Mouse (Mus musculus) lung, postnatal 14 days (tissue): ENCODE data around the gene Psmc5.

ENCODE experiments used
- DNase-seq: peaks from one replicate; pipeline ENCODE4 v3.0.0; 2021

Gene Psmc5

GRCm38 (mm10) chr11:106271131-106271793 is 15.3 kb downstream of the Psmc5 start:
- no peak for DNase-seq

- peak; percentile 46 for DNase-seq
Measured at GRCm38 (mm10) chr11:106271794-106272643, 16.1 kb downstream of the Psmc5 start.

DNA sequence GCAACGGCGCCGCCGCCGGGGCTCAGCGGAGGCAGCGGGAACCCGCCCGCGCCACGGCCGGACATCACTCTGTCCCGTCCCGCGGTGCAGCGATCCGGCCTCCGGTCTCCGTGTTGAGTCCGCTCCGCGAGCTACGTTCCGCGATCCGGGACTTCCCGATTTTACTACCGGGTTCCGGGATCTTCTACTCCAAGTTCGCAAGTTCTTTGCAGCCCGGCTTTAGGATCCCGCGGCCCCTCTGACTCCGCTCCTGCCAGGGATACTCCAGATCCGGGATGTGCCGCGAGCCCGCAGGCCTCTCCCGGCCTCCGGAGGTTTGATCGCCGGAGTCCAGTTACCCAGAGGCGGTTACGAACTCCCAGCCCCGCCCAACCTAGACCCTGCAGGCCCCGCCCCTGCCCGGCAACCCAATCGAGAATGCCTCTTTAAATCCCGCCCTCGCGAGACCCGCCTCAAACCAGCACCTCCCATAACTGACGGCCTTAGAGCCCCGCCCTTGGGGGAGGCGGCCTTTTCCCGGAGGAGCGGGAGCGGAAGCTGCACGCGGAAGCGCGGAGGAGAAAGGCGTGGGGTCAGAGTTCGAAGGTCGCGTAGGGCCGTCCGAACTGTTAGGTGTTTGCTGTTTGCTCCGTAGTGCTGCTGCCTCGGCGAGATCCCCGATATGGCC is 16.8 kb downstream of the Psmc5 start, which contains the start of gene Smarcd2:
Gene Smarcd2 (minus strand): TSS at position 329 of the 667 bp plus-strand sequence.
- DNase-seq, result peak; percentile 99

DNA sequence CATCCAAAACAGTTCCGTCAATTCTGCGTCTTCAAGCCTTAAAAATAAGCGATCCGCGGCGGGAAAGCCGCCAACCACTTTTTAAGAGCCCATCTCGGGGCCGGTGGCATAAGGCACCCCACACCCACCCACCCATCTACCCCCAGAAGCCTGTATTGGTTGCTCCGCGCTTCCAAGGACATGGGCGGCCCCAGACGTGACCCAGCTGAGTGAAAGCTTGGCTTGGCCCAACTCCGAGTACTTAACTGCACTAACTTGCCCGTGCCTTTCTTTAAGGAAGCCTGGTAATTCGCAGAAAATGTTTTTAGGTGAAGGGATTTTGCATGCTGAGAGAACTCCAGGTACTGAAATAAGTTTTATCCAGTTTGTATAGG is 17.3 kb downstream of the Psmc5 start:
- DNase-seq, result no peak

- no peak for DNase-seq
Measured at GRCm38 (mm10) chr11:106273811-106274210, 17.9 kb downstream of the Psmc5 start.

DNA sequence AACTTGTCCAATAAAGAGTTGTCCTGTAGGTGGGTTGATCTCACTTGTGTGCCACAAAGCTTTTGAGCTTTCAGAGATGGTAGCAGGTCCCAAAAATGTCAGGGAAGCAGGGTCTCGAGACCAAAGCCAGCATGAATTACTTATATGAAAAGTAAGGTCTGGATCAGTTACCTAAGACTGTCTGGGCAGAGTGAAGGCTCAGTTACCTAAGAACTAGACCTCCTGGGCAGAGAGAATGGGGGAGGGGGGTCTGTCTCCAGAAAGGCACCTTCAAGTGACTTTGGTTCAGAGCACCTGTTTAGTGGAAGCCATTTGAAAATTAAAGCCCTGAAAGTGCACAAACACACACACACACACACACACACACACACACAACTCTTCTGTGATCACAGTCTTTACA is 18.4 kb downstream of the Psmc5 start:
- no peak for DNase-seq

GRCm38 (mm10) chr11:106274971-106275411 is 19.0 kb downstream of the Psmc5 start:
- DNase-seq, result peak; percentile 74

DNA sequence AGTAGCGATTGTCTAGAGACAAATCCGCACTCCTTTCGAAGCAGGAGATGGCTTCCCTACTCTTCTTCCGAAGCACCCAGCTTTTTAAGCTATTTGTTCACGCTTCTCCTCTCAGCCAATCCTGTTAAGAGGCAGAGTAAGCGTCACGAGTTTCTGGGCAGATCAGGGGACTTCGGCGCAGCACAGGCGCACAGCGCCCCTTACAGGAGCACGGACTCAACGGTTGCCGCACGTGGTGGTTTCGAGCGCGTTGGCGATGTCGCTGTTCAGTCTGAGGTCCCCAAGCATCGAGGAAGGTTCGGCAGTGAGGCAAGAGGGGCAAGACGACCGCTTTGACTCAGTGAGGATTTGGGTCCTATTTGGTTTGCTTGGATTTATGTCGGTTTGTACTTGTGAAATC is 20.5 kb downstream of the Psmc5 start, which contains the start of gene Tcam1:
Gene Tcam1 (plus strand): TSS at position 219 of the 400 bp plus-strand sequence.
- DNase-seq, result peak; percentile 98

DNA sequence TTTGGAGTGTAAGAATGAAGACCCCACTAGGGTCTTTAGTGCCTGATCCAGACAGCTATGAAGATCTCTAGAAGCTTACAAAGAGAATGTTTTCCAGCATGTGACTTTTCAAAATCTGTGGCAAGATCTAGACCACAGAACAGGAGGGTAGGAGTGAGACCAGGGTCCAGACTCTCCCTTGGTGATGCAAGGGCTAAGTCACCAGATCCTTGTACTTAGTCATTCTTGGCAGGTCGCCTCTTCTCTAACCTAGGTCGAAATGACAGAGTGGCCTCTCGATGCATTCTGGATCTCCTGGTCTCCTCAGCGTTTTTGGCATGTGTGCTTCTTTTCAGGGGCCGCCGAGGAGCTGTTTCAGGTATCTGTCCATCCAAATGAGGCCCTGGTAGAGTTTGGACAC is 26.5 kb downstream of the Psmc5 start:
- no peak for DNase-seq

DNA sequence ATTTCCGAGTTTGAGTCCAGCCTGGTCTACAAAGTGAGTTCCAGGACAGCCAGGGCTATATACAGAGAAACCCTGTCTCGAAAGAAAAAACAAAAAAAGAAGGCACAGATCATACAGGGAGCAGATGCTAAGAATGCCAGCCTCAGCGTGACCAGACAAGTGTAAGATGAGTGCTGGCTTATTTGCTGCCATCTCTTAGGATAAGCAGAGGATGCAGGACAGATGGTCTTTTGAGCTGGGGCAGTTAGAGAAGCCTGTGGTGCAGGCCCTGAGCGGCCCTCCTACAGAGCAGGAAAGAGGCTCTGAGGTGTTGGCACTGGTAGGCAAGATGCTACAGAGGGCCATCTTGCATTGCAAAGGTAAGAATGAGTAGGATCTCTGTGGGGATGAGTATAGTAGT is 27.4 kb downstream of the Psmc5 start:
- DNase-seq, result no peak

DNA sequence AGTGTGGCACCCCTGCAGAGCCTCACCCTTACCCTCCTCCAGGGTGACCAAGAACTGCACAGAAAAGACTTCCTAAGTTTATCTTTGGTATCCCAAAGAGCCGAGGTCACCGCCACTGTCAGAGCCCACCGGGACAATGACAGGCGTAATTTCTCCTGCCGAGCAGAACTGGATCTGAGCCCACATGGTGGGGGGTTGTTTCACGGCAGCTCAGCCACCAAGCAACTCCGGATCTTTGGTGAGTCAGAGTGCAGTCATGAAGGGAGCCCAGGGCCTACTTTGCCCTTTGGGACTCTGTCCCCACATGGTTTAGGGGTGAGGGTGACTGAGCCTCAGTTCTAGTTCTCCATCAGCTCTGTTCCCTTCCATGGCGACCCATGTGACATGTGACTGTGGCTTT is 28.2 kb downstream of the Psmc5 start:
- no peak for DNase-seq

DNA sequence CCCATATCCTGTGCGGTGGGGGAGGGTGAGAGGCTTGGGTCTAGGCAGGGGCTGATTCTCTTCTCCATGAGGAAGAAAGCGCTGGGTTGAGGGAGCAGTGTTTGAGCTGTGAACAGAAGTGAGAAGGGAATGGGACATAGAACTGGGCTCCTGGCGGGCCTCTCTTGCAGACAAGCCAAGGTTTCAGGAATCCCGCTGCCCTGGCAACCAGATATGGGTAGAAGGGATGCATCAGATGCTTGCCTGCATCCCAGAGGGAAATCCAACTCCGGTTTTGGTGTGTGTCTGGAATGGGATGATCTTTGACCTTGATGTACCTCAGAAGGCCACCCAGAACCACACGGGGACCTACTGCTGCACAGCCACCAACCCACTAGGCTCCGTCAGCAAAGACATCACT is 30.3 kb downstream of the Psmc5 start:
- no peak for DNase-seq

- DNase-seq, result no peak
Measured at GRCm38 (mm10) chr11:106286987-106287386, 31.0 kb downstream of the Psmc5 start.

DNA sequence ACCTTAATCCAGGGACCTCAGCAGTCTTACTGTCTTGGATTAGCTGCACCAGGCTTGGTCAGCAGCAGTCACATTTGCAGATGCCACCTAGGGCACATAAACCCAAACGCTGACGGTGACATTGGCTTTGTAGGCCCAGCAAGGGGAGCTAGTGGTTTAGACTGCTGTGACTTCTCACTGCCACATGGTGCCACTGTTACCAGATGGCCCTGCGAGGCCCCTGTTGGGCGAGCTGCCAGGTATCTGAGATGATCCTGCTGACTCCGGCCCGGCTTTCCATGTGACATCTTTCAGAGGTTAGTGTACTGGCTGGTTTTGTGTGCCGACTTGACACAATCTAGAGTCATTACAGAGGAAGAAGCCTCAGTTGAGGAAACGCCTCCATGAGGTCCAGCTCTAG is 33.4 kb downstream of the Psmc5 start:
- peak; percentile 70 for DNase-seq

DNA sequence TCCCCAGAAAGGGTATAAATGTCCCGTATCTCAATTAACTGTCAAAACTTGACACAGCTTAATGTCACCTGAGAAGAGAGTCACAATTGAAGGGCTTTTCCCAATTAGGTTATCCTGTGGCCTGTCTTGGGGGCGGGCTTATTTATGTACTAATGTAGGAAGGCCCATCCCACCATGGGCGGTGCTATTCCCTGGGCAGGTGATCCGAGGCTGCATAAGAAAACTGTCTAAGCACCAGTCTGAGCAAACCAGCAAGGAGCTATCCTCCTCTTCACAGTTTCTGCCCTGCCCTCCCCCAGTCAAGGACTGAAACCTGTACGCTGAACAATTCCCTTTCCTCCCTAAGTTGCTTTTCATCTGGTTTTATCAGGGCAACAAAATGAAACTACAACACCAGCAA is 34.4 kb downstream of the Psmc5 start:
- DNase-seq, result no peak

DNA sequence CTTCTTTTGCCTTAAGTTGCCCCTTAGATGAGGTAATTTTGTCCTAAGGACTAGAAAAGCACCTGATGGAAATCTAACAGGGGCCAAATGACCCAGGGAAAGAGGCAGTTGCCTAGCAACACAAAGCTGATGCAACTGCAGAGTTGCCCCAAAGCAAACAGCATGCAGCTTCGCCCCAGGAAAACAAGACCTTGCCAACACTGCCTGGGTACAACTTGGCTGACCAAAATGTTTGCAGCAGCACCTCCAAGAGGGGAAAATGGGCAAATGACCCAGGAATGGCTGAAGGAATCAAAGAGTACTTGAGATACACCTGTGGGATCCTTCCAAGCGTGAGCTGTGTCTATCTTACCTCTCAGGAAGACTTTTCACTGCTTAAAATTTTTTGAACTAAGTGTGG is 35.9 kb downstream of the Psmc5 start:
- DNase-seq, result peak; percentile 45

- no peak for DNase-seq
Measured at GRCm38 (mm10) chr11:106301765-106302164, 45.8 kb downstream of the Psmc5 start, which contains the start of gene Gh. Gene Gh, minus strand, starts transcription at chr11:106301865.

GRCm38 (mm10) chr11:106302634-106303033 is 46.7 kb downstream of the Psmc5 start:
- peak; percentile 79 for DNase-seq

- DNase-seq, result no peak
Measured at GRCm38 (mm10) chr11:106305348-106306064, 49.6 kb downstream of the Psmc5 start.

GRCm38 (mm10) chr11:106306065-106306385 is 50.1 kb downstream of the Psmc5 start:
- DNase-seq, result no peak

DNA sequence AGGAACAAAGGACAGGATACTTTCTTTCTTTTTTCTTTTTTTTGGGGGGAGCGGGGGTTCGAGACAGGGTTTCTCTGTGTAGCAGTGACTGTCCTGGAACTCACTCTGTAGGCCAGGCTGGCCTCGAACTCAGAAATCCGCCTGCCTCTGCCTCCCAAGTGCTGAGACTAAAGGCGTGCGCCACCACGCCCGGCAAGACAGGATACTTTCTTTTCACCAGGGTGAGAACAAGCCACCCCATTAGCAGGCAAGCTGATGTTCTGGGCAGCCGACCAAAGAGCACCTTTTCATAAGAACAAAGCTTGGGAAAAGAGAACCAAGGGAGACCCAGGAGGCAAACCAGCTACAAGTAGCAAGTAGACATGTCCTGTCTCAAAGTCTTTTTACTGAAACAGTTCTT is 50.8 kb downstream of the Psmc5 start:
- DNase-seq, result no peak

DNA sequence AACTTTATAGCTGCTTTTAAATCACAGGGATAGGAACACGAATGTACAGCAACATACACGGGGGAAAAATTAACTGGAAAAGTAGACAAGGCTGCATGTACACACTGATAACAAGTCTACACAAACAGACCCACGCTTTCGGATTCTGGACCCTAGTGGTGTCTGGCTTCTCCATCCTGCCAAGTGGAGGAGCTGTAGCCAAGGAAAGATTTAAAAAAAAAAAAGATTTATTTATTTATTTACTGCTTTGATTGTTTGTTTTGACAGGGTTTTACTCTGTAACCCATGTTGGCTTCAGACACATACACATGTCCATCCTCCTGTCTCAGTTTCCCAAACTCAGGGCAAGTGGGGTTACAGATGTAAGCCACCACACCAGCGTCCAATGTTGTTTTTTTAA is 51.5 kb downstream of the Psmc5 start:
- DNase-seq, result no peak

GRCm38 (mm10) chr11:106308162-106308561 is 52.2 kb downstream of the Psmc5 start:
- no peak for DNase-seq
